ENCODE assay signal across 8 mouse cellular contexts in the genomic region with DNA sequence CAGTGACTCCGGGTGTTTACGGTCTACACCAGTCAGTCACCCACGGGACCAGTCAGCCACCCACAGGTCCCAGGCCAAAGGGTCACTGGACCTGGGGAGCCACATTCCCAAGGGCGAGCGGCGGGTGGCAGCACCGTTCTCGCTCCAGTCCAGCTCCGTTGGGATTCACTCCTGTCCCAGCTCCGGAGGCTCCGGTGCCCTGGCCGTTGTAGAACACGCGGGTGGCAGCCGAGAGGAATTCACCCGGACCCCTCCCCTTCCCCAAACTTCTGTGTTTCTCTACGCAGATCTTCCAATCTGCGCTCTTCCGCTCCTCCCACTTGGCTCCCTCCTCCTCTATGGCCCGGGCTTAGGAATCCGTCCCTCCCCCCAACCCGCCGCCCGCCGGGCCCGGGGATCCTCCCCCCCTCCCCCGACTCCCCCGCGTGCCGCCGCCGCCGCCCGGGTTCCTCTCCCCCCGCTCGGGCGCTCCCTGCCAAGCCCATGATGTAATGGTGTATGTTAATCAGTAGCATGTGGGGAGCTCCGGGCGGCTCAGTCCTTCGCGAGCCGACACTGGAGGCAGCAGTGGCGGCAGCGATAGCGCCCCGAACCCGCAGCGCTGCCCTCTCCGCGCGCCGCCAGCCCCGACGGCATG. TPM values are rescaled to one million over a fixed set of nuclear protein-coding genes. Genes with fewer than 3 reads are reported as not detected.
DNase-seq lines count a peak whose midpoint lies in the region; ATAC-seq lines count a peak whose summit lies in the region.

TSS of gene Samd4 (plus strand) at position 424 of the 637 bp plus-strand sequence.

- H3K9ac ChIP-seq in lung, embryonic 15.5 days = peak within 1 kb of the TSS; percentile 60

- H3K4me2 ChIP-seq in lung, embryonic 15.5 days = peak within 1 kb of the TSS; percentile 99

- H3K36me3 ChIP-seq in lung, embryonic 15.5 days = no peaks in the 10 kb centered on the region

- DNase-seq in Muller cell, postnatal 12 days (ENCODE audit: inconsistent ontology term) = peak; percentile 98
- DNase-seq in cerebellum, adult 9-11 months = peak; percentile 76
- DNase-seq in frontal cortex, adult 2 months (ENCODE audit: extremely low spot score in 1 of 2, low spot score in 1 of 2) = peak; percentile 30 to 70
- peak; percentile 86 for DNase-seq in layer of hippocampus, adult 9-11 months
- peak; percentile 46 for DNase-seq in ovary, postnatal 10 days (ENCODE audit: low spot score)
- peak; percentile 13 to 32 for DNase-seq in thymus, postnatal 36 days

- under 1% methylated on average over 54 of the region's 54 CpGs for WGBS in lung, embryonic 15.5 days

- peaks cover 34% of the 10 kb centered on the region for H3K4me1 ChIP-seq in lung, embryonic 15.5 days

- no peaks in the 10 kb centered on the region for H3K9me3 ChIP-seq in lung, embryonic 15.5 days

- H3K27me3 ChIP-seq in lung, embryonic 15.5 days = no peaks in the 10 kb centered on the region

- ATAC-seq in hematopoietic stem cell, adult 5-6 weeks (replicated peaks in 1 of 2; ENCODE audit: insufficient read depth in 1 of 2, low FRiP score in 2 of 2, low TSS enrichment in 1 of 2, low read depth in 1 of 2, poor library complexity in 2 of 2, severe bottlenecking in 2 of 2) = peak; percentile 50 to 55; a peak in 3 of 4 replicates
- ATAC-seq in lung, embryonic 15.5 days (ENCODE audit: borderline replicate concordance, extremely low read depth, low FRiP score, low TSS enrichment) = peak; percentile 83

- H3K4me3 ChIP-seq in lung, embryonic 15.5 days = peak within 1 kb of the TSS; percentile 54

- H3K27ac ChIP-seq in lung, embryonic 15.5 days = peak within 1 kb of the TSS; percentile 81

RNA-seq across cellular contexts. Expression of gene Samd4, which starts in this region (rescaled TPM):
- 12.7 and 13.3 TPM in 2 replicates for polyA plus RNA-seq in frontal cortex, adult 2 months (2012; rRNA removed)
- total RNA-seq in hematopoietic stem cell, adult 5-6 weeks (2017) = 0.06 and 2.3 TPM in 2 replicates
- polyA plus RNA-seq in lung, embryonic 15.5 days (2015; fragmentation: Nextera tagmentation; extraction: Ambion mirVana) = 6.4 and 6.5 TPM in 2 replicates

Comparison
In these comparisons a context has a peak if more than half of its experiments do, and no peak if none do; other contexts are left out.
1. Peak in every context shown above with its lines: DNase-seq, ATAC-seq, H3K4me3 ChIP-seq and H3K27ac ChIP-seq.
2. DNase-seq: peak in every context shown above with its lines; median percentile 98 in Muller cell, postnatal 12 days; 86 in layer of hippocampus, adult 9-11 months; 76 in cerebellum, adult 9-11 months; 50 in frontal cortex, adult 2 months; 46 in ovary, postnatal 10 days; 22 in thymus, postnatal 36 days.